Mouse (Mus musculus) embryonic facial prominence, embryonic 14.5 days (tissue): ENCODE measurements around the gene 9030025P20Rik. TPM values are rescaled to one million over a fixed set of nuclear protein-coding genes. Genes with fewer than 3 reads are reported as not detected.
"Not testable (repeated sequence)": the region's sequence is repeated elsewhere in the genome, so short reads cannot be mapped to it uniquely, and the experiment has no call there.

Experiments
- ATAC-seq: fragments of 200-750 bp; cut with Nextera tagmentation; 2 replicates; pipeline ENCODE4 v1.8.0; 2017; ENCODE audit warnings: low read depth, moderate number of reproducible peaks, moderate TSS enrichment
- DNase-seq: peaks from one replicate; pipeline ENCODE4 v3.0.0-alpha.2; 2015; ENCODE audit warnings: low spot score
- H3K27ac ChIP-seq: fragments of 300-500 bp; sonication (generic); replicated peaks from 2 replicates; pipeline ENCODE4 v1.5.1; 2014; ENCODE audit warnings: low read depth, mild to moderate bottlenecking, low read length, moderate library complexity
- H3K27me3 ChIP-seq: fragments of 300-500 bp; sonication (generic); replicated peaks from 2 replicates; pipeline ENCODE4 v1.6.1; 2014; ENCODE audit warnings: low read length; ENCODE audit not compliant: control insufficient read depth, insufficient read depth
- H3K36me3 ChIP-seq: fragments of 300-500 bp; sonication (generic); 2 replicates; pipeline ENCODE4 v1.6.1; 2014; ENCODE audit warnings: low read length, mixed read lengths; ENCODE audit not compliant: control insufficient read depth, insufficient read depth
- H3K4me1 ChIP-seq: fragments of 300-500 bp; sonication (generic); 2 replicates; pipeline ENCODE4 v1.6.1; 2014; ENCODE audit warnings: antibody characterized with exemption, low read length; ENCODE audit not compliant: control insufficient read depth, insufficient read depth
- H3K4me2 ChIP-seq: fragments of 300-500 bp; sonication (generic); 2 replicates; pipeline ENCODE4 v1.6.1; 2014; ENCODE audit warnings: low read depth, mild to moderate bottlenecking, low read length, moderate library complexity, mixed read lengths
- H3K4me3 ChIP-seq: fragments of 300-500 bp; sonication (generic); 2 replicates; pipeline ENCODE4 v1.5.1; 2014; ENCODE audit warnings: low read depth, mild to moderate bottlenecking, low read length
- H3K9ac ChIP-seq: fragments of 300-500 bp; sonication (generic); 2 replicates; pipeline ENCODE4 v1.6.1; 2014; ENCODE audit warnings: low read depth, mild to moderate bottlenecking, low read length, moderate library complexity, mixed read lengths
- H3K9me3 ChIP-seq: fragments of 300-500 bp; sonication (generic); 2 replicates; pipeline ENCODE4 v1.6.1; 2016; ENCODE audit warnings: low read length; ENCODE audit not compliant: control insufficient read depth
- WGBS: fragments of 180-500 bp; shearing (Covaris S2); extraction: QIAGEN DNeasy Blood & Tissue Kit; methylation state at CpG from one replicate; pipeline ENCODE4 v1.1.7; 2014; 5-methylcytosine and 5-hydroxymethylcytosine counted together
- polyA plus RNA-seq: library from polyadenylated mRNA; unstranded; fragments of >200 nt; fragmentation: Nextera tagmentation; extraction: Ambion mirVana; gene quantifications from 2 replicates; pipeline ENCODE4 v1.2.1, GENCODE M21; 2014

Gene 9030025P20Rik
- polyA plus RNA-seq, 1 experiment from 2014 or later, result 5.3 TPM

DNA sequence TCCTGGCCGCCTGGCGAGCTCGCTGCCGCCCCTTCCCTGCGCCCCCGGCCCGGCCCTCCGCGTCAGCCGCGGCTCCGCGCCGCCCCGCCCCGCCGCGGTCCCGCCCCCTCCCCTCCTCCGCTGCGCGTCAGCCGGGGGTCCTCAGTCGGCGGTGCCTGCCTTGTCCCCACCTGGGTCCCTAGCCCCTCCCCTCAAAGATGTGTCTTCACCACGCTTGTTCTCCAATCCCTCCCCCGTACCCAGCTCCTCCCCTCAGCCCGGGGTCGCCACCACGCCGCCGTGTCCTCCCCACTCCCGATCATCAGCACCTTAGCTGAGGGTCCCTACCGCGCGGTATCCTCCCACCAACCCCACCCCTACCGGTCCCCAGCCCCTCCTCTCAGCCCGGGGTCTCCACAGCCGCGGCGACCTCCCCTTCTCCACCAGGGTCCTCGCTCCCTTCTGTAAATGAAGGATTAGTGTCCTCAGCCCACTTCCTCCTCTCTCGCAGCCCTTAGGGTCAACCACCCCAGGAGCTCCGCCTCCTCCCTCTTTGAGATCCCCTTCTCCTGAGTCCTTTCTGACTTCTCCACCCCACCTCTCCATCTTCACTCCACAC, 16.6 kb upstream of the 9030025P20Rik start:
- not testable (repeated sequence) for H3K9ac ChIP-seq, H3K27ac ChIP-seq, H3K9me3 ChIP-seq, DNase-seq, H3K4me2 ChIP-seq, H3K27me3 ChIP-seq, H3K4me1 ChIP-seq, H3K4me3 ChIP-seq
- H3K36me3 ChIP-seq, result peaks cover 12% of the 10 kb centered on the region
- ATAC-seq, result peak; percentile 95
- no CpG with 5 or more reads among the region's 44 CpGs for WGBS

DNA sequence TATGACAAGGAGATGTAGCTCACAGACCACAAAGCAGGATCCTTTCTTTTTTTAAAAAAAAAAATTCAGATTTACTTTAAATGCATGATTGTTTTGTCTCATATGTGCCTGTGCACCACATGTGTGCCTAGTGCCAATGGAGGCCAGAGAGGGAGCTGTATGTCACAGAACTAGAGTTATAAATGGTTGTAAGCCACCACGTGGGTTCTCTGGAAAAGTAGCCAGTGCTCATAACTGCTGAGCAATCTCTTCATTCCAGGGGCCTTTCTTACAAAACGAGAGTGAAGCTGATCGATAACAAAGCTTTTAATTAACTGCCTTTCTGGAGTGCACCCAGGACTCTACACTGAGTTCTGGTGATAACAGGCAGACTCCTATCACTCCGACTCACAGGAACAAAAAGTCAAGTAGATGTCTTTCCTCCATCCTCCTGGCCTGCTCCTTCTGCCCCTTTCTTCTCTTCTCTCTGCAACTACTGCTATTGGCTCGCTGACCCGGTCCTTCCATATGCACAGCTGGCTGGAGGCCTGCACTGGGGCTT, 9.8 kb upstream of the 9030025P20Rik start:
- not testable (repeated sequence) for H3K27ac ChIP-seq, H3K4me1 ChIP-seq, H3K9ac ChIP-seq, DNase-seq, ATAC-seq, H3K4me2 ChIP-seq, H3K36me3 ChIP-seq, H3K4me3 ChIP-seq, H3K27me3 ChIP-seq, H3K9me3 ChIP-seq
- no CpG with 5 or more reads among the region's 6 CpGs for WGBS

DNA sequence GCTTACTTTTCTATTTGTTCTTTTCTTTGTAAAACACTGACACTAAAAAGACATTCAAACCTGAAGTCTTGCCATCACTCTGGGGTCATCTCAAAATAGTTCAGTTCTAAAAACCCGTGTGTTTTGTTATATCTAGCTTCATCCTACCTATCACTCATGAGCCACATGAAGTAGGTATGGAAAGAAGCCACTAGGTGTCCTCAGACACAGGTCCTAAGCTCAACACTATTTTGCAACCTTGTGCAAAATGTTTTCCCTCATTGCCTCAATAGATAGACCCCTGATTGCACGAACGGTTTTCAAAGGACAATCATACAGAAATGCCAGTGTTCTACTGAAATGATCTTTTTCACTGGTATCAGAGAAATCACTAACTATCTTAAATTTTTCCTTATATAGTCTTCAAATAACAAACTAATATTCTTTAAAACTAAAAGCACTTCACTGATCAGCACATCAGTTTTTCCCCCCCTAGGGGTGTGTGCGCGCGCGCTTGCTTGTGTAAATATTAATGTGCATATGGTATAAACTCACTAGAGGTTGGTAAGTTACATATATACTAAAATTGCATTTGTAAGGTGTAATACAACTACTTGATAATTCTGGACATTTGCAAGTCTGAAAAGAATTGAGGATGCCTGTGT, 428 bp upstream of the 9030025P20Rik start:
- H3K36me3 ChIP-seq, H3K4me2 ChIP-seq, H3K9ac ChIP-seq, H3K4me3 ChIP-seq, H3K9me3 ChIP-seq, H3K27me3 ChIP-seq, DNase-seq, H3K4me1 ChIP-seq, H3K27ac ChIP-seq: not testable (repeated sequence)
- WGBS, result 4% methylated on average over 4 of the region's 7 CpGs
- peak; percentile 27; the same call in 1 of the 2 replicates for ATAC-seq

DNA sequence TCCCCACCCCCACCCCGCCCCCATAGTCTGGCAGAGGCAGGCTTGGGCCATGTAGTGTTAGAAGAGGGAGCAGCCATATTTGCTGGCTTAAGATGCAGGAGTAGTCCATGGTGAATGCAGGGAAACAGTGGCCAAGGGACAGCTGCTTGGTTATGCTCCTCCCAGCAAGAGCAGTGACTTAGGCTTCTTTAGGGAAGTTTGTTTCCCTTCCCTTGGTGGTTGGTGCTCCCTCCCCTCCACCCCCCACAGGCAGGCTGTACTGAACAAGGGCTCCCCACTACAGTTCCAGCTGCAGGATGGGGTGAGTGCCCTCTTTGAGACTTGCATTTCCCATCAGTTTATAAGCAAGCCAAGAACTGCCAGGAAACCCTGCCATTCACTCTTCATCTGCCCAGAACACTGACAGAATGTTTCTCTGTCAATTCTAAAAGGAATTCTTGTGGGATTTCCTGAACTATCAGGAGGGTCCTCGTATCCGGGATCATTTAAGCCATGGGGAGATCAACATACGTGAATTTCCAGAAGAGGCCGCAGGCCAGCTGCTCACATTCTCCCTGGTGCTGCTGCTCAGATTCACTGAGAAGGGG, 11.9 kb downstream of the 9030025P20Rik start:
- not testable (repeated sequence) for ATAC-seq, H3K9ac ChIP-seq, H3K9me3 ChIP-seq, H3K36me3 ChIP-seq, H3K4me2 ChIP-seq, H3K27me3 ChIP-seq, H3K27ac ChIP-seq, H3K4me3 ChIP-seq, DNase-seq, H3K4me1 ChIP-seq
- 100% methylated on average over 2 of the region's 5 CpGs for WGBS

DNA sequence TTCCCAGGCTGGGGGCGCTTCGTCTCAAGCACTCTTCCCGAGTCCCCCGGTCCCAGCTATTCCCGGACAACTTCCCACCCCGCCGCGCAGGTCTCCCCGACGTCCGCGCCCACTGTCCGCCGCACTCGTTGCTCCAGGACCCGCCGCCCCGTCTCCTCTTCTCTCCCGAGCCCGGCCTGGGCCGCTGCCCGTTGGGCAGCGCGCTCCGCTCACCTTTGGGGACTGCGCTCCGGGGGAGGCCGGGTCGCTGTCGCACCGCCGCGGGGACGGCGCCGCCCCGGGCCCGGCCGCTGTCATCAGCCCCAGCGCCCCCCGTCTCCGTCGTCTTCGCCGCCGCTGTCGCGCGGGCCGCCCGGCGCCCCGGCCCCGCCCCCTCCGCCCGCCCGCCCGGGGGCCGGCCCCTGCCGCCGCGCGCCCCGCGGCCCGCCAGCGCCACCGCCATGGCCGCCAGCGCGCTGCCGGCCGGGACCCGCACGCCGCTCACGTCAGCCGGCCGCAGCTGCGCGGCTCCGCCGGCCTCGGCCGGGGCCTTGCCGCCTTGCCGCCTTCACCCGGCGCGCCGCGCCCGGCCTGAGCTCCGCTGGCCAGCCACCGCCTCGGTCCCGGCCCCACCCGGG, 14.4 kb downstream of the 9030025P20Rik start:
- H3K27ac ChIP-seq, H3K9ac ChIP-seq, H3K4me3 ChIP-seq, DNase-seq, H3K36me3 ChIP-seq, H3K4me2 ChIP-seq, H3K27me3 ChIP-seq, H3K9me3 ChIP-seq, H3K4me1 ChIP-seq: not testable (repeated sequence)
- WGBS, result no CpG with 5 or more reads among the region's 98 CpGs
- peak; percentile 79 for ATAC-seq

DNA sequence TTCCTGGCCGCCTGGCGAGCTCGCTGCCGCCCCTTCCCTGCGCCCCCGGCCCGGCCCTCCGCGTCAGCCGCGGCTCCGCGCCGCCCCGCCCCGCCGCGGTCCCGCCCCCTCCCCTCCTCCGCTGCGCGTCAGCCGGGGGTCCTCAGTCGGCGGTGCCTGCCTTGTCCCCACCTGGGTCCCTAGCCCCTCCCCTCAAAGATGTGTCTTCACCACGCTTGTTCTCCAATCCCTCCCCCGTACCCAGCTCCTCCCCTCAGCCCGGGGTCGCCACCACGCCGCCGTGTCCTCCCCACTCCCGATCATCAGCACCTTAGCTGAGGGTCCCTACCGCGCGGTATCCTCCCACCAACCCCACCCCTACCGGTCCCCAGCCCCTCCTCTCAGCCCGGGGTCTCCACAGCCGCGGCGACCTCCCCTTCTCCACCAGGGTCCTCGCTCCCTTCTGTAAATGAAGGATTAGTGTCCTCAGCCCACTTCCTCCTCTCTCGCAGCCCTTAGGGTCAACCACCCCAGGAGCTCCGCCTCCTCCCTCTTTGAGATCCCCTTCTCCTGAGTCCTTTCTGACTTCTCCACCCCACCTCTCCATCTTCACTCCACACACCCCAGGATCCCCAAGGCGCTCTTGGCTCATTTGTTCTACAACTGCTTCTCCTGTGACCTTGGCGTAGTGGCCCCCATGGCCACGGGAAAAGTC, 15.0 kb downstream of the 9030025P20Rik start:
- not testable (repeated sequence) for H3K27me3 ChIP-seq, H3K4me1 ChIP-seq, H3K9ac ChIP-seq, H3K4me2 ChIP-seq, H3K9me3 ChIP-seq, DNase-seq, H3K27ac ChIP-seq, H3K4me3 ChIP-seq, H3K36me3 ChIP-seq
- WGBS, result no CpG with 5 or more reads among the region's 47 CpGs
- peak; percentile 91 for ATAC-seq

DNA sequence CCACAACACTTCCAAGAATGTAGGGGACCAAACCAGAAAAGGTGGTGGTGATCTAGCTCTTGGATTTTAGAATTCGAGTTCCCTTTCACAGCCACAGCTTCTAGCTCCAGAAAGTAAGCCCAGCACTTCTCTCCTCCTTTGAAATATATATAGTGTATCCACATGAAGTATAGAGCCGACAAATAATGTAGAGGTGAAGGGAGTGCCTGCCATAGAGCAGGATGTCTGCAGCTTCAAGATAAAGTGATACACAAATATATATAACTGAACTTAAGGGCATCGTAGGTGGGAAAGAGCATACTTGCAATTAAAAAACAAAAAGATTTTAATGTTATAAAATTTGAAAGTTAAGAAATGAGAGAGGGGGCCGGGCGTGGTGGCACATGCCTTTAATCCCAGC, 15.9 kb downstream of the 9030025P20Rik start:
- H3K4me3 ChIP-seq, DNase-seq, H3K4me1 ChIP-seq, H3K9me3 ChIP-seq, H3K27ac ChIP-seq, H3K36me3 ChIP-seq, H3K27me3 ChIP-seq, H3K4me2 ChIP-seq, ATAC-seq, H3K9ac ChIP-seq: not testable (repeated sequence)
- no CpG with 5 or more reads among the region's 5 CpGs for WGBS

DNA sequence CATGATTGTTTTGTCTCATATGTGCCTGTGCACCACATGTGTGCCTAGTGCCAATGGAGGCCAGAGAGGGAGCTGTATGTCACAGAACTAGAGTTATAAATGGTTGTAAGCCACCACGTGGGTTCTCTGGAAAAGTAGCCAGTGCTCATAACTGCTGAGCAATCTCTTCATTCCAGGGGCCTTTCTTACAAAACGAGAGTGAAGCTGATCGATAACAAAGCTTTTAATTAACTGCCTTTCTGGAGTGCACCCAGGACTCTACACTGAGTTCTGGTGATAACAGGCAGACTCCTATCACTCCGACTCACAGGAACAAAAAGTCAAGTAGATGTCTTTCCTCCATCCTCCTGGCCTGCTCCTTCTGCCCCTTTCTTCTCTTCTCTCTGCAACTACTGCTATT, 21.8 kb downstream of the 9030025P20Rik start:
- H3K27ac ChIP-seq, ATAC-seq, H3K4me1 ChIP-seq, H3K36me3 ChIP-seq, DNase-seq, H3K27me3 ChIP-seq, H3K9me3 ChIP-seq, H3K9ac ChIP-seq, H3K4me3 ChIP-seq, H3K4me2 ChIP-seq: not testable (repeated sequence)
- WGBS, result no CpG with 5 or more reads among the region's 4 CpGs
